Mouse (Mus musculus) bone marrow, adult 2 months (tissue): ENCODE results near the gene Cdc6.

Experiments
- CTCF ChIP-seq: fragments of 200-500 bp; IDR thresholded peaks from 2 replicates; pipeline ENCODE4 v1.5.1; 2011; ENCODE audit warnings: low read length, control low read depth; ENCODE audit not compliant: control insufficient read depth, insufficient read depth
- POLR2A ChIP-seq: fragments of 200-500 bp; IDR thresholded peaks from 2 replicates; pipeline ENCODE4 v1.6.1; 2011; ENCODE audit warnings: low read depth, mild to moderate bottlenecking, control low read depth, low read length, borderline replicate concordance; ENCODE audit not compliant: control insufficient read depth

DNA sequence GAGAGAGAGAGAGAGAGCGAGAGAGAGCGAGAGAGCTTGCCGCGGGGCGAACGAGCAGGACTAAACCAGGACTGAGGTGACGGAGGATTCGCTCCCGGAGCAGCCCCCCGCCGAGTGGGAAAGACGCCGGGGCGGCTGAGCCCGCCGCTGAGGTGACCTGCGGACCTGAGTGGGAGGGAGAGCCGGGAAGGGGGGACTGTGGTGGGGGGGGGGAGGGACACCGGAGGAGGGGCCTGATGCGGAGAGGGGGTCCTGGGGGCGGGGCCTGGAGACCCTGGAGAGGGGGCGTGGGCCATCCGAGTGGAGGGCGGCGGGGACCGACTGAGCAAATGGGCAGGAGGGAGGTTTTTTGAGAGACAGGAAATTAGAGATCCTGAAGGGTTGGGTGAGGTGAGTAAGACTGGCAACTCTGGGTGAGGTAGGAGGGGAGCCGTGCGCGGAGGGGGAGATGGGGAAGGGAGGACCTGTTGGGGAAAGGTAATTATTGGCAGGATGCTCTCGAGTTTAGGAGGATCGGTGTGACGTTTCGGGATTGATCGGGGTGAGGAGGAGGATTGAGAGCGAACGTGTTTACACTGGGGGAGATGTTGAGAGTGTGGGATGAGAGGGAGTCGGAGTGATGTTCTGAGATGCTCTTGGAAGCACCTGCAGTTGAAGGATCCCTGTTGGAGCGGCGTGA, 43.7 kb upstream of the Cdc6 start:
- TF ChIP-seq CTCF = no peak
- no peak for TF ChIP-seq POLR2A
